Mouse (Mus musculus) yolk sac, embryonic 10.5 days (tissue): ENCODE data around the gene Plekhm3.

Experiments used
- DNase-seq: peaks from one replicate; pipeline ENCODE4 v3.0.0-alpha.2; 2017; ENCODE audit warnings: low spot score

The Plekhm3 gene

DNA sequence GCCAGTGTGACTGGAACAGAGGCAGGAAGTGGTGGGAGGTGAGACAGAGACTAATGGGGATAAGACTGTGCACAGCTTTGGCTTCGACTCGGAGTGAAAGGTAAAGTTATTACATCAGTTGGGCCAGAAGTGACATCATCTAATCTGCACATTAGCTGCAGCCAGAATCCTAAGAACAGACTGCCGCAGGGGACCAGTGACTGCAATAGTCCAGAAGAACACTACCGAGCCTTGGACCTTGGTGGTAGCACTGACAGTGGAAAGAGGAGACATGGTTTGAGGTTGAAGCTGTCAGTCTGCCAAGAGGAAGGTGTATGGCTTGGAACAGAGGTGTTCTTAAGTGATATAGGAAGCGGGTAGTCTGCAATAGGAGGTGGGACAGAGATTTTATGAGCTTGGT lies 80.9 kb downstream of the Plekhm3 start:
- no peak for DNase-seq

DNA sequence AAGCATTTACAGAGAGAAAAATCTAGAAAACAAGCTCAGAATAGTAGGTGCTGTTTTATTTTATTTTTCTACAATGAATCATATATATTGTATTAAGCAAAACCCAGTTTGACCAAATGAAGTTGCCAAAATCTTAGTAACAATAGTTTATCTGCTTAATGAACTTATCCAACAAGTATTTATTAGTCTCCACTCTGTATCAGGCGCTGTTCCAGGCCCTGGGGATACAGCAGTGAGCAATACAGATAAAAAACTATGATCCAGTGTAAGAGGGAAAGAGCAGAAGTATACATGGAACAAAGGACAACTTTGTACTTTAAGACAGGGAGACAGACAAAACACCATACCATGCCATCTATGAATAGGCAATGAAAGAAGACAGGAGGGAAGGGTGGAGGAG lies 81.5 kb downstream of the Plekhm3 start:
- DNase-seq = no peak

DNA sequence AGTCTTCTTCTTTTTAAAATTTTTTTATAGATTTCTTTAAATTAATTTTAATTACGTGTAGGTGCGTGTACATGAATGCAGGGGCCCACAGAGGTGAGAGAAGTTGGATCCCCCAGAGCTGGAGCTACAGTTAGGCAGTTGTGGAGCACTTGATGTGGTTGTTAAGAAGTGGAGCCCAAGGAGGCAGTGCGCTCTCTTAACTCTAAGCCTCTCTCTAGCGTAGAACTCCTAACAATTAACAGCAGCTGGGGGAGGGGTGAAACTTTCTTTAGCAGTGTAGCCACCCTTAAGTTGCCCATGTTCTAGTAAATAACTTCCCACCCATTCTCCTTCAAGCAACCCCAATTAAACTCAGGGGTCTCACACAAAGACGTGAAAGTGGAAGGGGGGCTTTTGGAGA lies 84.7 kb downstream of the Plekhm3 start:
- DNase-seq = no peak

DNA sequence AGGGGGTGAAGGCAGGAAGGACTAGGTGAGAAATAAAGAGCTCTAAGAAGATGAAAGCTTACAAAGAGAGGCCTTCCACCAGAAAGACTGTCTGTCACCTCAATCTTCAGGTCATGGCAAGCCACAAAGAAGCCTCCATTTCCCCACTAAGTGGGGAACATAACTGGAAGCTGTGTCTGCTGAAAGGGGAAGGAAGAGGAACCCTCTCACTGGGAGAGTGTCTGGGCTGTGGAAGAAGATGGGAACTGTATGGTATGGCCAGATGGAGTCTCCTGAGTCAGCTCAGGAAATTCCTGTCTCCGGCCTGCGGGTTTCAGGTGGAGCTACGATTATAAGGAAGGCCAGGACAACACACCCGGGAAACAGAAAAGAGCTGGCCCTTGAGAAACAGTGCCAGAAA lies 88.9 kb downstream of the Plekhm3 start:
- DNase-seq = no peak

DNA sequence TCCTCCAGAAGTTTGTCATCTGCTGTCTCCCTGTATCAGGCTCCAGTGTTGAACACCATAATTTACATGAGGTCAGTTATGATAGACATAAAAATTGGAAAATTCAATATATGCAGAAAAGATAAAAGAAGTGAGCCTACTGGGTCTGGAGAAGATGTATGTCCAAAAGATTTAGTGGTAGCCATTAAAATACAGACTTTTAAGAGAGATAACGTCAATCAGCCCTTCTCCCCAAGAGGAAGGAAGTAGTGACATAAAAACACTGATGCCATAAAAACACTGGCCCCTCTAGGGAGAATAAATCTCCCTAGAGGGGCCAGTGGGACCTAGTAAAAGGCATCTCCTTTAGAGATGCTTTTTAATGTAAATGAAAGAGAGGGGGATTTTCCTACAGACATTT lies 90.5 kb downstream of the Plekhm3 start:
- no peak for DNase-seq

DNA sequence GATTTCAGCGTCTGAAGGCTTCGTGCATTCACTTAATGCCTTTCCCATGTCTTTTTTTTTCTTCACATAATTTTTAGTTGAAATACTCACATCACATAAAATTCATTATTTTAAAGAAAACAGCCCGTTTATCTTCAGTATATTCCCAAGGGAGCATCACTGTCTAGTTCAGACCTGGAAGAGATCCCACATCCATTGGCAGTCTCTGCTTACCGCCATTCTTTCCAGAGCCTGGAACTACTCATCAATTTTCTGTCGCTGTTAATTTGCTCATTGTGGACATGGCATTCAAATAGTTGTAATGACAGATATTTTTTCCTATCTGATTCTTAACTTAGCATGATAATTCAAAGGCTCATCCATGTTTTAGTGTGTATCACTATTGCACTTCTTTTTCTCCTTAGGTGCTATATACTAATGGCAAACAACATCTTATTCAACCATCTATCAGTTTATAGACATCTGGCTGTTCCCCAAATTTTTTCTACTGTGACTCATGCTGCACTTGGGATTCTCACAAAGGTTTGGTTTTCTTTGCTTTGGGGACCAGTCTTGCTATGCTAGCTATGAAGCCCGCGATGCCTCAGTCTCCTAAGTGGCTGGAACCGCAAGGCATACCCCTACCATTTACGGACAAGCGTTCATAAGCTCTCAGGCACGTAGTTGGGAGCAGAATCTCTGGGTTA lies 96.2 kb downstream of the Plekhm3 start:
- no peak for DNase-seq

DNA sequence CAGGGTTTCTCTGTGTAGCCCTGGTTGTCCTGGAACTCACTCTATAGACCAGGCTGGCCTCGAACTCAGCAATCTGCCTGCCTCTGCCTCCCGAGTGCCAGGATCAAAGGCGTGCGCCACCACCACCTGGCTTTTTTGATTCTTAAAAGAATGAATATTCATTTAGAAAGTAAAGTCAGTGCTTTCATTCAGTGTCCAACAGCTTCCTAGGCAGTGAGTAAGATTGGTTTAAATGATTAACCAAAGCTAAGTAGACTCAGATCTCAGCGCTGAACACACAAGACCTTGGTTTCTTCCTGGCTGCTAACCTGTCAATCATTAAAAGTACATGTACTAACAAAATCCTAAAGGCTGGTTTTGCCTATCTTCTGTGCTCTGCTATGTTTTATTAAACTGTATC lies 96.8 kb downstream of the Plekhm3 start:
- DNase-seq = peak; percentile 28

DNA sequence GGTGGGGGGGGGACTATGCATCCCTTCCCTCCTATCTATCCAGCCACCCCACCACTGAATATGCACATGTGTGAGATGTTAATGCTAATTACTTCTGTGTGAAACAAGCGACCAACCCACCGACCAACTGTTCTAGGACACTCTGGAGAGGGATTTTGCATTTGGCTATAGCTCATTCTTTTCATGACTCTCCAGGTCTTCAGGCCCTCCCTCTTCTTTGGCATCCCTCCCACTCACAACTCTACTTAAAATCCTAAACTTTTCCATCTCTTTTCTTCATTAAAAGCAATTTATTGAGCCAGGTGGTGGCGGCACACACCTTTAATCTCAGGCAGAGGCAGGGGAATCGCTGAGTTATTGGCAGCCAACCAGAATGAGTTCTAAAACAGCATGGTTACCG lies 101.8 kb downstream of the Plekhm3 start:
- DNase-seq = no peak

DNA sequence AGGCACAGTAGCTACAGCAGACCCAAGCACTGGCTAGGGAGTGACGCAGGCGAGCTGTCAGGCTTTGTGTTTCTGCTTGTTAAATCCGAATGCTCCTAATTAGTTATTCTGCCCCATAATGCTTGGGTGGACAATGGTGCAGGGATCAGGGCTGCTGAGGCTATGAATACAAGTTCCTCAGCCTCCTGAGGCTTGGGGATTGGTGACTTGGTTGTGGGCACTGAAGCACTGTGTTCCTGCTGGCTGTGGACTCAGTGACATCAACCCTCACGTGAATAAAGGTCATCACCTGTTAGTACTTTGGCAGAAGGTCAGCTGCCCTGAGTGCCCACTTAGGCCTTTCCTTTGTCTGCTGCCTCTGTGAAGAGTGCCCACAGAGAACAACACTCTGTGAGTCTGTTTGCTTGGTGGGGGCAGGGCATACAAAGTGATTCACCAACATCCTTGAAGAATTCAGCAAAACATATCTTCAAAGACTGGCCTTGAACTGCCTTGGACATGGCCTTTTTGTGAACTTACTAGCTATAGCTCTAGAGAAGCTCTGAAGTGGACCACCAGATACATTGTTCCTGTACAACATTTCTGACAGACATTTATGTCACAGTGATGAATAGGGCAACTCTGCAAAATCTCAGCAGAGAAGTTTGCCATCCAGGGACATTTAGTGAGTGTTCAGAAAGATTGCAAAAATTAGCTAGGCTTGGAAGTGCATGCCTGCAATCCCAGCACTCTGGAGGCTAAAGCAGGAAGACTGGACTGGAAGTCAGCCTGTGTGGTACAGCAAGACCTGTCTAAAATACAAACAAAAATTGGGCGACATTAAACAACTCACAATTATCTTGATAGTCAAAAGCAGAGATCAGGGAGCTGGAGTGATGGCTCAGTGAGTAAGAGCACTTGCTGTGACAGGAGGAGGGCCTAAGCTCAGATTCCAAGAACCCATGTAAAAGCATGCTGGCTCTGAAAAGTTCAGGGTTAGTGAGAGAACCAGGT lies 102.6 kb downstream of the Plekhm3 start:
- DNase-seq = no peak

DNA sequence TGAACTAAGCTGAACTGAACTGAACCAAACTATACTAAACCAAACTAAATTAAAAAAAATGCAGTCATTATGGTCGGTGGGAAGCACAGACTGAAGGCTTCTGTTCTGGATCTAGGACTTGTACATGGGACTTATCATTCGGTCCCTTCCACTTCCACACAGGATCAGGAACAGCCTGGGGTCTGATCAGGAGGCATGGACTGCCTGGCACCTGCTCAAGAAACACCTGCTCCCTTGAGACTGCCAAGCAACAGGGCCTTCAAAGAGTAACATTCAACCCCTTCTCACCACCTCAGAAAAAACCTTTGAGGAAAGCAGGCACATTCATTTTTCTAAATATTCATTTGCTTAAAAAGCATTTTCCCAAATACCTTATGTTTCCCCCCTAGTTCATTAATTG lies 103.4 kb downstream of the Plekhm3 start:
- no peak for DNase-seq

DNA sequence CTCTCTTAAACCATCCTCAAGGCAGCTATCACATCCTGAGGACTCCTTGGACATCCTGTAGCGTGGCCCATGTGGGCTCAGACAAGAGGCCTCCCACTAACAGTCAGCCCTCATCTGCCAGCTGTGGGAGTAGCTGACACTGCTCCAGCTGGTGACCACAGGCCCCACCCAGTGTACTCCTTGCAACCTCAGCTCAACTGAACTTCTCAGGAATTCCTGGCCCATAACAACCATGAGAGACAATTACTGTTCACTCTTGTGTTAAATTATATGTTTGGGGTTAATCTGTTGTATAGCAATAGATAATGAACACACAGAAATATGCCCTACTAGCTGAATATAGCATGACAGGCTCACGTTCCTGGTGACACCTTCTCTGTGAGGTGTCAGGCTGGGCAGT lies 104.4 kb downstream of the Plekhm3 start:
- no peak for DNase-seq

DNA sequence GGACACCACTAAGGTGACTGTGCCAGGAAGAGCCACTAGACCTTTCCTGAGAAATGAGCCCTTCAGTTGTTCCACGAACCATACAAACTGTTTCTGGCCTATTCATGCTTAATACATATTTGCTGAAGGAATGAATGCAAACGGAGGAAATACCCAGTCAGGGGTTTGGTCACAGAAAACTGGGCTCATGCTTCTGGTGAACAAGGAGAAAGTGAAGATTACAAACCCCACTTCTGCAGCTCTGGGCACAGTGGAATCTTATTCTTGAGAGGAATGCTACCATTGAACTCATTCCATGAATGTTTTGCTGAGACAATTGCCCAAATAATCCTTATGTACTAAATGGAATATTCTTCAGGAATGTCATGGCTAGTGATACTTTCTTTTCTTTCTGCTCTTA lies 106.3 kb downstream of the Plekhm3 start:
- DNase-seq = no peak

DNA sequence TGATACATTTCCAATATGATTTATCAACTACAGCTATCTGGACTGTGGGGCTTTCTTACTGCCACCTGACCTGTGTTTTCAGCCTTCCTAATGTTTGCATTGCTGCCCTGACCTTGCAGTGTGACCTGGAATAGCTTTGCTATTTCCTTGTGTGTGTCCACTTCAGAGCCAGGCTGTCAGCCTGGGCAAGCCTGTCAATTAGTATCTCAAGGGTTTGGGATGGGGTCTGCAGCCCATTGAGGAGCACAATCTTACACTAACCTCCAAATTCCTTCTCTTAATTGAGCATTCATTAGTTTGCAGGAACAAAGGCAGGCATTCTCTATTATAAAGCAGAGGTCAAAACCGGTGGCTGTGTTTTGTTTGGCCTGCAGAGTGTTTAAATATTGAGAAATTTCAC lies 107.6 kb downstream of the Plekhm3 start:
- peak; percentile 24 for DNase-seq

DNA sequence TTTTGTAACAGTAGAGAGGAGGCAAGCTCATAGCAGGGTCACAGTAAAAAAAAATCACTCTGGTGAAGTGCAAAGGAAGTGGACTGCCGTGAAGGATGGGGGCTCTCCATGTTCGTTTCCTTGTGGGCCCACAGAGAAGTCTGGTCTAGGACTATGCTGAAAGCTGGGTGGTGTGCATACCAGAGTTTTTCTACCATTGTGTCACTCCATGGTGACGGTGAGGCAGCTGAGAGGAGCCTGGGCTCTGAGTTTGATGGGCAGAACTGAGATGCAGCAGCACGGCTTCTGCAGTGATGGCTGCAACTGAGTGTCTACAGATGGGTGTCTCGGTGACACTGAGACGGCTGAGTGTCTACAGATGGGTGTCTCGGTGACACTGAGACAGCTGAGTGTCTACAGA lies 108.5 kb downstream of the Plekhm3 start:
- DNase-seq = no peak

DNA sequence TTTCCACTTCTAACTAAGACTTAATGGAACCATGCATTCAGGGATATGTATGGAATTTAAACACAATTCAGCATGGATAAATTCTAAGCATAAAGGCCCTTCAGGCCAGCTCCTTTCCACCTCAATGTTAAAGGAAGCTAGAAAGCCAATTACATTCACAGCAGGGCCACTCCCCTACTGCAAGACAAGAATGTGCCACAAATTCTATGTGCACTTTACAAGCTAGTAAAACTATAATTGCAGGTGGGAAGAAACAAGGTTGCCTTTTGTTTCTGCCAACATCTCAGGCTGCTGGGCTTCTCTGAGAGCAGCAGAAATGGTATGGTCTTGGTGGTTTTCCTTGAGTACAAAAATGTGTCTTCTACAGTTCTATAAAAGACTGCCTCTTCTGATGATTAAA lies 109.1 kb downstream of the Plekhm3 start:
- no peak for DNase-seq

DNA sequence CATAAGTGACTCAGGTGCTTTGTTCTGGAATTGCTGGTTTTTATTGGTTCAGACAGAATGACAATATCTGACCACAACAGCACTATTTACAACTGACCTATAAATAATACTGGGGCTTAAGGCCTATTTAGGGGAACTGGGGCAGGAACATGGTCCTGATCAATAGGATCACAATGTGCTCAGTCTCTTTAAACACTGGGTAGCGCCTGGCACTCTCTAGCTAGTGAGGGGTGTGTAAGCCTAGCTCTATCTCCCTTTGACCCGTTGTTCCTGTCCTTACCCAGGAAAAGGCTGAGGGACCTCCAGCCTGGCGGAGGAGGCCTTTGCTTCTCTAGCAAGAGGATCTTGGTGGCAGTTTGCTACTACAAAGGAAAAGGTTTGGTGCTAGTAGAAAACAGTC lies 111.6 kb downstream of the Plekhm3 start:
- no peak for DNase-seq

DNA sequence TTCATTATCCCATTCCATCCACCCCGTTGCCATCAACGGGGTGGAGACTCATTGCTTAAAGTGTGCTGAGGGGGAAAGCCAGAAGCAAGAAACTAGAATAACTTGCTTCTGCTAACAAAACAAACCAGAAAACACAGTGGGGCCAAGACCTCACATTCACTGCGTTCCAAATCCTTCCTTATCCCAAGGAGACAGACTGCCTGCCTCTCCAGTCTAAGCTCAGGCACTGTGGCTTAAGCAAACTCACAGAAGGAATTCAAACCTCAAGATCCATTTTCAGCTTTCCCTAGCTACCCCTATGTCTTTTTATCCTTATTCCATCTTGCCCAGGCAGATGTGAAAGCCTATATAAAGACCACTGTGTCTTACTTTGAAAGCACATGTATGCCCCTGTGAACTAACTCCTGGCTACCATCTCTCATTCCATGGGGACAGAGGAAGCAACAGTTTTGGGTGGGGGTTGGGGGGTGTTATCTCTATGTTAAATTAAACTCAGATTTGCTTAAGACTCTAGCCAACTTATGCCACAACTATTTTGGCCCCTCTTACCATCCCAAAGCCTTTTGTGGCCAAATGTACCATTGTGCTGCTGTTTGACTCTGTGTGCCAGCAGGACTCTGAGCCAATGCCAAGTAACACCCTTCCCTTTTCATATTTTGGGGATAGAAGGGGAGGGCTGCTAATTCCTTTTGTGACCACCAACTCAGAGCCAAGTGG lies 112.6 kb downstream of the Plekhm3 start:
- no peak for DNase-seq

DNA sequence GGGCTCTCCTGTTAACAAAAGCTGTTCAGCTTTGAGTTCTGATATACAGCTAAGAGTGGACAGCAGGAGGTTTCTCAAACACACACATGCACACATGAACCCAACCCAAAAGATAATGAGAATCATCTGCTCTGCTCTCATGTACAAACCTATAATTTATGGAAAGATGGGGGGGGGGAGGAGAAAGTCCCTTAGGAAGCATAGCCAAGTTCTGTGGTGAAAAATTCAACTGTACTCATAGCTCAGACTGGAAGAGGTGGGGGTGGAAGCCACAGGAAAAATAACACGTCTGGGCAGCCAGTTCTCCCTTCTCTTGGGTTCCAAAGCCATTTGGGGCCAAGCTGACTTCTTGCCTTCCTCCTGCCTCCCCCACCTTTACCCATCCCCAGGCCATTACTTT lies 115.7 kb downstream of the Plekhm3 start:
- no peak for DNase-seq

DNA sequence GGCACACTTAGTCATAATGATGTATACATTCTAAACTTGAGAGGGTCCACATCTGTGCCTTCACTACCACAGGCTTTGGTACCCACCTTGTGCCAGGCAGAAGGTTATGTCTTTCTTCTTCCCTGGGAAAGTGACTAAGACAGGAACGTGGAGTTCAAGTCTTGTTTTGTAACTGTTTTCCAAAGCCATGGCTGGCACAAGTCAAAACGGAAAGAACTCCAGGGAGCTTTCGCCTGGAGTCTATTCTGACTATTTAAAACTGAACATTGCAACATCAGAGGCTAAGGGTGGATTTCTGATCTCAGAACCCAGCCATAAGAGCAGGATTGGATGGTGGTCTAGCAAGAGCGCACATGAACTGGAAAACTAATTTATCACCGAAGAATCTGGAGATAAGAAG lies 120.0 kb downstream of the Plekhm3 start:
- no peak for DNase-seq

DNA sequence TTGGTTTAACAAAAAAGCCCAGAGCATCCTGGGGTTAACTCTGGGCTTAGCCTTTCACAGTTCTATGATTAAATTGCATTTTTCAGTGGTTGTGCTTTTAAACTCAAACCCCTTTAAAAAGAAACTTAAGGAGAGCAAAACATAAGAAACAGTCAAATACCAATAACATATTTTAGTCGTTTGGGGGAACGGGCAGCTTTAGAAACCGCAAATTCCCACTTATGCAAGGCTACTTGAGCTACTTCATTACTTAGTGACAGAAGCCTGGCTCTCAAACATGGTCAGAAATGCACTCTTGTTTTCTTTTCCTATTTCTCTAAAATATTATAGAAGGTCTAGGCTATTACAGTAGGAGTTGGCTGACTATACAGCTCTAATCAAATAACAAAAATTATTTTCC lies 120.5 kb downstream of the Plekhm3 start:
- DNase-seq = no peak

DNA sequence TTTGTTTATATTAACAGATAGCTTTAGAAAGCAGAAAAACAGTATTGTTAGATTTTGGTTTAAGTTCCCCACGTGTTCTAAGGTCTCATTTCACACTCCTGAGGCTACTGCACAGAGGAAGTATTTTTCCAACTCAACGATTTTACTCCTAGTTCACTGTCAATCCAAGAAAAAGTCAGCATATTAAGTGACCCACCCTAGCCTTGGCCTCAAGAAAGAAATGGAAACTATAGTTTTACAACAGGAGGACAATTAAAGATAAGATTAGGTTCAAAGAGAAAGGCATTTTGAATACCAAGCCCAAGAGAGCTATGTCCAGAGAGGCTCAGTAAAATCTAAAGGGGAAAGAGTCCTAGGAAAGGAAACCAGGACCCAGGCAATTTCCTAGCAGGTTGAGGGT lies 125.1 kb downstream of the Plekhm3 start:
- no peak for DNase-seq

DNA sequence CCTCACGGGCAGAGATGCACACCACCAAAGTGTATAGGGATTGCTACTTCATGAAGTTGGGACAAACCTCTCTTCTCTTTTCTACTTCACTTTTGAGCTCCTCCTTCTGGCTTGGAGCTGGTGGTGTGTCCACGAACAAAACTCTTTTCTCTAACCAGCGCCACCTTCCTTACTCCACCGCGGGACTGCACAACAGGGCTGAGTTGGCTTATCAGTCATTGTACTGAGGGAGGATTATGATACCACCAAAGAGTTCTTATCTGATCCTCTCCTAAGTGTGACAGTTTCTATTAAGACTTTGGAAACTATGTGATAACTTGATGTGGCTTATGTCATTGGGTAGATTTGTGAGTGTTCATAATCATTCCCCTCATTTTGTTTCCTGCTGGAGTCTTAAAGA lies 129.2 kb downstream of the Plekhm3 start:
- no peak for DNase-seq
